Mouse (Mus musculus) liver, embryonic 14.5 days (tissue): ENCODE data around the gene Plpp3. TPM values are rescaled to one million over a fixed set of nuclear protein-coding genes. Genes with fewer than 3 reads are reported as not detected.

Experiments
- ATAC-seq: fragments of 200-750 bp; cut with Nextera tagmentation; 2 replicates; pipeline ENCODE4 v1.8.0; 2017; ENCODE audit warnings: moderate number of reproducible peaks, mild to moderate bottlenecking, moderate library complexity; ENCODE audit not compliant: insufficient read depth
- DNase-seq, 3 experiments: peaks; one replicate each; pipeline ENCODE4 v3.0.0-alpha.2; 2012 to 2013; ENCODE audit warnings: low read depth in 3 of 3, low spot score in 3 of 3
- H3K27ac ChIP-seq: fragments of 300-500 bp; sonication (generic); 2 replicates; pipeline ENCODE4 v1.5.1; 2014; ENCODE audit warnings: moderate library complexity, mild to moderate bottlenecking, control low read depth, inconsistent platforms
- H3K27me3 ChIP-seq: fragments of 300-500 bp; sonication (generic); 2 replicates; pipeline ENCODE4 v1.6.1; 2014; ENCODE audit warnings: mild to moderate bottlenecking, low read length, moderate library complexity; ENCODE audit not compliant: control insufficient read depth, insufficient read depth
- H3K36me3 ChIP-seq: fragments of 300-500 bp; sonication (generic); replicated peaks from 2 replicates; pipeline ENCODE4 v1.6.1; 2014; ENCODE audit warnings: low read depth; ENCODE audit not compliant: control insufficient read depth, insufficient read depth
- H3K4me1 ChIP-seq, 2 experiments: fragments of 200-500 bp in 1 of 2; fragments of 300-500 bp in 1 of 2; sonication (generic) in 1 of 2; replicated peaks; 2 replicates each; pipeline ENCODE4 v1.6.1; 2012 to 2014; ENCODE audit warnings: antibody characterized with exemption in 1 of 2, inconsistent platforms in 1 of 2, low read length in 1 of 2; ENCODE audit not compliant: control insufficient read depth in 2 of 2, insufficient read depth in 2 of 2
- H3K4me2 ChIP-seq: fragments of 300-500 bp; sonication (generic); 2 replicates; pipeline ENCODE4 v1.6.1; 2014; ENCODE audit warnings: low read depth, mild to moderate bottlenecking, control low read depth, moderate library complexity
- H3K4me3 ChIP-seq, 2 experiments: fragments of 200-500 bp in 1 of 2; fragments of 300-500 bp in 1 of 2; sonication (generic) in 1 of 2; 2 replicates each; pipeline ENCODE4 v1.5.1; 2012 to 2014; ENCODE audit warnings: low read depth in 2 of 2, low read length in 2 of 2, mild to moderate bottlenecking in 2 of 2, control low read depth in 1 of 2, inconsistent platforms in 1 of 2, moderate library complexity in 1 of 2; ENCODE audit not compliant: insufficient read depth in 1 of 2
- H3K9ac ChIP-seq: fragments of 300-500 bp; sonication (generic); replicated peaks from 2 replicates; pipeline ENCODE4 v1.6.1; 2014; ENCODE audit warnings: mild to moderate bottlenecking, control low read depth, moderate library complexity
- H3K9me3 ChIP-seq: fragments of 300-500 bp; sonication (generic); 2 replicates; pipeline ENCODE4 v1.6.1; 2016; ENCODE audit warnings: low read length, mixed read lengths; ENCODE audit not compliant: control insufficient read depth
- CTCF ChIP-seq: IDR thresholded peaks from 2 replicates; pipeline ENCODE4 v1.5.1; 2016; ENCODE audit warnings: antibody characterized with exemption, low read depth, control low read depth
- EP300 ChIP-seq: IDR thresholded peaks from 2 replicates; pipeline ENCODE4 v1.6.1; 2016; ENCODE audit warnings: antibody characterized with exemption, low read depth
- WGBS: fragments of 180-500 bp; shearing (Covaris S2); extraction: QIAGEN DNeasy Blood & Tissue Kit; methylation state at CpG from one replicate; pipeline ENCODE4 v1.1.7; 2014; ENCODE audit not compliant: insufficient replicate concordance; 5-methylcytosine and 5-hydroxymethylcytosine counted together
- polyA plus RNA-seq, 2 experiments: library from polyadenylated mRNA; depleted of rRNA in 1 of 2; stranded (reverse) in 1 of 2; unstranded in 1 of 2; fragments of >200 nt; fragmentation: Nextera tagmentation in 1 of 2; extraction: Ambion mirVana in 1 of 2; gene quantifications; 2 replicates each; pipeline versions ENCODE4 v1.2.1 to v1.2.3; 2012 to 2014

The Plpp3 gene
- polyA plus RNA-seq, 2 experiments = 5.7 to 7.0 TPM

DNA sequence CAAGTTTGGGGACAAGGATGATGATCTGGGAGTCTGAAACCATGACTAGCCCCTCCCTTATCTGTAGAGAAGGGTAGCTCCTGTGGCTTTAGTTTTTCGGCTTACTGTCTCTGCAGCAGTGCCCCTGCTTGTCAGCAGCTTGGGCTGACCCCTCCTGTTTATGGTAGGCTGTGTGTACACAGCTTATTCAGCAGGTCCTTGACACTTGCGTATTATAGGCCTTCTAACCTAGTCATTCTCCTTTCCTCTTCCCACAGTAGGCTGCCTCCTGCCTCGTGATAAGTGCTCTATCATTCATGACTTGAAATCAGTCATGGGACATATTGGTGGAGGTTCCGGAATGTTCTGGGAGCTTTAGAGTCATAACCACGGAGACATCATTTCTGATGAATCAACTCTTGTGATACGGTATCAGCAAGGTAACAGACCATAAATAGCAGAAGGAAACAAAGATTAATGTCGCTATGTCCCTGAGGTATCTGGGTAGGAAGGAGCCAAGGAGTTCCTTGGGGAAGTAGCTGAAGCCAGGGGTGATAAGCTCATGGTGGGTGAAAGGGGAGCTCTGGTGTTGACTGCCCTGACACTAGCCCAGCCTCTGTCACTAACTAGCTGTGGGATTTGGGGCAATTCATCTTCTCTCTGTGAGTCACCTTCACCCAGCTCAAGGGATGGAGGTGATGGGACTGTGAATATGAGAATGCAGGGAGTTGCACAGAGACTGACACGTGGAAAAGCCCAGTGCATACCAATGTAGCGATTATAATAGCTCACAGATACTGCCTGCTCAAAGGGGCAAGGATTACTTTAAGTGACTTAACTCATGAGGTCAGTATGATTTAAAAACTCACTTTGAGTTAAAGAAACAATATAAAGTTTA lies 104.0 kb downstream of the Plpp3 start:
- DNase-seq = no peak

DNA sequence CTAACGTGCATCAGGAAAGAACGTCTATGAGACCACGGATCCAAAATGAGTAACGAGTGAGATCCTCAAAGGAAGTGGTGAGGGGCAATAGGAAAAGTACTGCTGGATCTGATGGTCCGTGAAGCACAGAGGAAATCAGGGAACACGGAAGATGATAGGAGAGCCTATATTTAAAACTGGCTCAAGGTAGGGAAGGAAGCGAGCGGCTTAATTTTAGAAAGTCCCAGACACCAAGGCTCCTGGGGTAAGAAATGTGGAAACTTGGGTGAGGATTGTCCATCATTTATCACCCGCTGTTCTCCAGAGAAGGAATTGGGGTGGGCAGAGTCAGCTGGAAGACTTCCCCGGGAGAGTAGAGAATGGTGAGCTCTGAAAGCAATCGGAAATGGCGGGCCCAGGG lies 105.2 kb downstream of the Plpp3 start:
- no peak overlapping the region for H3K4me2 ChIP-seq
- no peaks in the 10 kb centered on the region for H3K9me3 ChIP-seq
- H3K4me1 ChIP-seq = peaks cover 0 to 2% of the 10 kb centered on the region in 2 experiments; a peak in 1 of 4 replicates
- H3K36me3 ChIP-seq = no peaks in the 10 kb centered on the region
- ATAC-seq (no peak), DNase-seq (no peak)
- 59% methylated on average over 12 of the region's 12 CpGs for WGBS
- TF ChIP-seq EP300 = no peak
- TF ChIP-seq CTCF = no peak
- no peak overlapping the region for H3K27ac ChIP-seq
- no peak overlapping the region for H3K9ac ChIP-seq
- H3K27me3 ChIP-seq = no peaks in the 10 kb centered on the region
- no peak overlapping the region for H3K4me3 ChIP-seq

More for the DNA sequence above, 104.0 kb downstream of the Plpp3 start:
- peak; percentile 62; the same call in 1 of the 2 replicates for ATAC-seq
- Histone ChIP-seq H3K27me3 (no peaks in the 10 kb centered on the region), H3K9me3 (no peaks in the 10 kb centered on the region), H3K4me1 (peaks cover 0 to 2% of the 10 kb centered on the region in 2 experiments; a peak in 1 of 4 replicates), H3K27ac (no peak overlapping the region), H3K9ac (no peak overlapping the region), H3K4me3 (no peak overlapping the region), H3K36me3 (no peaks in the 10 kb centered on the region), H3K4me2 (no peak overlapping the region)
- whole genome bisulfite sequencing = 40% methylated on average over 9 of the region's 9 CpGs
- TF ChIP-seq EP300 (no peak), CTCF (no peak)

DNA sequence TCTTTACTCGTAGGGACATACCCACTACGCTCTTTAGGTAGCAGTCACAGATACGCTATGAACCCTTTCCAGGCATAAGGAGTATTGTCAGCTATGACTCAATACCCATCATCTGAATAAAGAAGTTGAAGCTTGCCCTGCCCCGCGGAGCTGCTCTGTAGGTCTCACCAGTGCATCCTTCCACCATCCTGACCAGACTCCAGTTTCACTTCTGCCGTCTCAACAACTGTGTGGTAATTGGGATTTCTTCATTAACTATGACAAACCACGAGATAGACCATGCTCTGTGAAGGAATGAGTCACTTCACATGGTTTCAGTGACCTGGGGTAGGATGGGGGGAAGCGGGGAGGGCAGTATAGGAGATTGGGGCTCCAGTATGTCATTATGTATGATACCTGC lies 106.5 kb downstream of the Plpp3 start:
- ATAC-seq (no peak), DNase-seq (peak in 1 of 3 experiments; percentile 32)
- no peaks in the 10 kb centered on the region for H3K9me3 ChIP-seq
- peaks cover 0 to 2% of the 10 kb centered on the region in 2 experiments; a peak in 1 of 4 replicates for H3K4me1 ChIP-seq
- no peak overlapping the region for H3K4me2 ChIP-seq
- H3K9ac ChIP-seq = no peak overlapping the region
- 62% methylated on average over 8 of the region's 8 CpGs for WGBS
- no peak overlapping the region for H3K27ac ChIP-seq
- no peaks in the 10 kb centered on the region for H3K27me3 ChIP-seq
- H3K4me3 ChIP-seq = no peak overlapping the region
- TF ChIP-seq EP300 (no peak), CTCF (no peak)
- no peaks in the 10 kb centered on the region for H3K36me3 ChIP-seq

DNA sequence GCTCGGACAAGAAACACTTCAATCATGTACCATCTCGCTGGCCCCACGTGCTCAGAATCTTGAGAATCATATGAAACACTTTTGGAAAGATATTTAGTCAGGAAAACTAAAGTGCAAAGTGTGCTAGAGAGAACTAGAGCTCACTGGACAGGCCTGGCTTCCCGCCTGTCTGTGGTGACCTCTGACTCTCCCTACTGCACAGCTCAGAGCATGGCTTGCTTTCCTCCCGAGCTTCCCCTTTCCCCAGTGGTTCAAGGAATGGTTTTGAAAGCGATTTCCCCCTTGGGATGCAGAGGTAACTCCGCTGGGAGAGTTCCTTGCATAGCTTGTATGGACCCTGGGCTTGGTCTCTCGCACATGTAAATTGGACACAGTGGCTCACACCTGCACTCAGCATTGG lies 107.9 kb downstream of the Plpp3 start:
- Histone ChIP-seq H3K27ac (no peak overlapping the region), H3K9ac (no peak overlapping the region), H3K27me3 (no peaks in the 10 kb centered on the region), H3K9me3 (no peaks in the 10 kb centered on the region), H3K36me3 (no peaks in the 10 kb centered on the region), H3K4me3 (no peak overlapping the region), H3K4me2 (no peak overlapping the region), H3K4me1 (0 out of 4 replicates have a peak, but pooled peaks cover 0 to 2% of the 10 kb centered on the region in 2 experiments)
- DNase-seq (no peak), ATAC-seq (no peak)
- TF ChIP-seq EP300 (no peak), CTCF (no peak)
- 45% methylated on average over 8 of the region's 8 CpGs for WGBS

DNA sequence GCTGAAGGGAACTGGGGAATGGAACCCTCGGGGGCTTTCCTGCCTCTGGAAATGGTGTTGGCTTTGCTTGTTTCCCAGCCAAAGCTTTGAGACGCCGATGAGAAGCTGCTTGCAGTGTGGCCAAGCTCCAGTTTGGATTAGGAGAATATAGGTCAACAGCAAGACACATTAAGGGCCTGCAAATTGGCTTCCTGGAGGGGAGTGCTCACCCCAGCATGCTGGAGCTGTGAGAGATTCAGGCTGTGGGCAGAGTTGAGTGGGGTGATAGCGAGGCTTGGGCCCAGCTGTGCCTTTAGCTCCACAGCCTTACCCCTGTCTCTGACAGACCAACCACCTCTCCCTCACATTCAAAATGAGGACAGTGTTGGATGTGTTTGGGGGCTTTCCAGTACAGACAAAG lies 108.5 kb downstream of the Plpp3 start:
- H3K4me3 ChIP-seq = no peak overlapping the region
- DNase-seq (no peak), ATAC-seq (no peak)
- no peak overlapping the region for H3K27ac ChIP-seq
- TF ChIP-seq CTCF = no peak
- TF ChIP-seq EP300 = no peak
- no peak overlapping the region for H3K9ac ChIP-seq
- 55% methylated on average over 4 of the region's 4 CpGs for WGBS
- no peaks in the 10 kb centered on the region for H3K4me1 ChIP-seq
- no peak overlapping the region for H3K4me2 ChIP-seq
- no peaks in the 10 kb centered on the region for H3K9me3 ChIP-seq
- no peaks in the 10 kb centered on the region for H3K27me3 ChIP-seq
- H3K36me3 ChIP-seq = no peaks in the 10 kb centered on the region
